Mouse (Mus musculus) forebrain, embryonic 12.5 days (tissue): ENCODE results near the gene Samsn1. TPM values are rescaled to one million over a fixed set of nuclear protein-coding genes. Genes with fewer than 3 reads are reported as not detected.

ENCODE experiments used
- ATAC-seq: fragments of 200-750 bp; cut with Nextera tagmentation; 2 replicates; pipeline ENCODE4 v1.8.0; 2017; ENCODE audit warnings: moderate TSS enrichment; ENCODE audit not compliant: low FRiP score
- H3K27ac ChIP-seq: fragments of 300-500 bp; sonication (generic); 2 replicates; pipeline ENCODE4 v1.5.1; 2016; ENCODE audit warnings: mild to moderate bottlenecking
- H3K27me3 ChIP-seq: fragments of 300-500 bp; sonication (generic); 2 replicates; pipeline ENCODE4 v1.6.1; 2016; ENCODE audit warnings: mild to moderate bottlenecking
- H3K36me3 ChIP-seq: fragments of 300-500 bp; sonication (generic); replicated peaks from 2 replicates; pipeline ENCODE4 v1.6.1; 2016; ENCODE audit warnings: mild to moderate bottlenecking
- H3K4me1 ChIP-seq: fragments of 300-500 bp; sonication (generic); 2 replicates; pipeline ENCODE4 v1.6.1; 2016
- H3K4me2 ChIP-seq: fragments of 300-500 bp; sonication (generic); 2 replicates; pipeline ENCODE4 v1.6.1; 2016; ENCODE audit warnings: mild to moderate bottlenecking, moderate library complexity
- H3K4me3 ChIP-seq: fragments of 300-500 bp; sonication (generic); replicated peaks from 2 replicates; pipeline ENCODE4 v1.5.1; 2016; ENCODE audit warnings: mild to moderate bottlenecking
- H3K9ac ChIP-seq: fragments of 300-500 bp; sonication (generic); 2 replicates; pipeline ENCODE4 v1.6.1; 2016; ENCODE audit warnings: mild to moderate bottlenecking
- H3K9me3 ChIP-seq: fragments of 300-500 bp; sonication (generic); 2 replicates; pipeline ENCODE4 v1.6.1; 2016
- WGBS: fragments of 180-500 bp; shearing (Covaris S2); methylation state at CpG from one replicate; pipeline ENCODE4 v1.1.7; 2016; 5-methylcytosine and 5-hydroxymethylcytosine counted together
- polyA plus RNA-seq: library from polyadenylated mRNA; unstranded; fragments of >200 nt; fragmentation: Nextera tagmentation; extraction: Ambion mirVana; gene quantifications from 2 replicates; pipeline ENCODE4 v1.2.1, GENCODE M21; 2016

The Samsn1 gene
- polyA plus RNA-seq, 1 experiment from 2014 or later = 1.5 TPM

DNA sequence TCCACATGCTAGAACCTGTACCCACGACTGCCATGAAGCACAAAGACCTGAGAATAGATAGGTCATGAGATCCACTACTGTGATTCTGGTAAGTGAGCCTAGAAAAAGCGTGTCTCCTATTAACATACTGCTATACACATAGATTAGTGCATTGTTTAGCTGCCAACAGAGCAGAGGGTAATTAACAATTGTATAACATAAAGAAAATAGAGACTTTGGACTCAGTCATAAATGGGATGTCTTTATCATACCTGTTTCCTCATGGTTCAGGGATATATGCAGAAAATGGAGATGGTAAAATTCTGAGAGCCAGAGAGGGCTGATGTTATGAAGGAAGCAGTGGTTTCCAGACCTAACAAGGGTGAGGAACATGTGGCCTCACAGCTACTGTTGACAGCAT is 95.6 kb downstream of the Samsn1 start:
- Histone ChIP-seq H3K27ac (no peak overlapping the region), H3K9ac (no peak overlapping the region), H3K9me3 (no peaks in the 10 kb centered on the region), H3K36me3 (no peaks in the 10 kb centered on the region), H3K4me3 (no peak overlapping the region), H3K4me1 (no peaks in the 10 kb centered on the region), H3K4me2 (no peak overlapping the region), H3K27me3 (no peaks in the 10 kb centered on the region)
- 72% methylated on average over 2 of the region's 2 CpGs for WGBS
- ATAC-seq = no peak

- WGBS = 87% methylated on average over 4 of the region's 4 CpGs
- Histone ChIP-seq H3K9ac (no peak overlapping the region), H3K4me1 (no peaks in the 10 kb centered on the region), H3K27ac (no peak overlapping the region), H3K9me3 (no peaks in the 10 kb centered on the region), H3K4me3 (no peak overlapping the region), H3K36me3 (no peaks in the 10 kb centered on the region), H3K27me3 (no peaks in the 10 kb centered on the region), H3K4me2 (no peak overlapping the region)
- ATAC-seq = no peak
Observed at GRCm38 (mm10) chr16:75920870-75921269, 101.2 kb downstream of the Samsn1 start.

DNA sequence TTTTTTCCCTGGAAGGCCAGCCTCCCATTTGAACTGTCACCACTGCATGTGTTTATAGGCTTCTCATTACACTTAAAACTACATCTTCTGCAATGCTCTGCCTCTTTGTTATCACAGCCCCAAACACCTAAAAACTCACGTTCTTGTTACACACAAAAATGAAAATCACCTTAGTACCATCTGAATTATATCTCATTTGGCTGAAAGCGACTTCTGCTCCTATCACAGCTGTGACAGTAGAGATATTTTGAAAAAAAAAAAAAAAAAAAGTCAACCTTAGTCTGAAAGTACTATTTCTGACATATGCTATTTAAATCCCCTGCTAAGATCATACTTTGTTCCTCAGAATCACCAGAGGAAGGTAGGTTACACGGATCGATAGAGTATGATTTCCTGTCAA is 102.8 kb downstream of the Samsn1 start:
- no peak overlapping the region for H3K9ac ChIP-seq
- 93% methylated on average over 4 of the region's 4 CpGs for WGBS
- H3K27me3 ChIP-seq = no peaks in the 10 kb centered on the region
- H3K9me3 ChIP-seq = no peaks in the 10 kb centered on the region
- H3K27ac ChIP-seq = no peak overlapping the region
- ATAC-seq = no peak
- H3K4me2 ChIP-seq = no peak overlapping the region
- no peak overlapping the region for H3K4me3 ChIP-seq
- H3K36me3 ChIP-seq = no peaks in the 10 kb centered on the region
- H3K4me1 ChIP-seq = no peaks in the 10 kb centered on the region

- no peak overlapping the region for H3K27ac ChIP-seq
- no peak for ATAC-seq
- no peak overlapping the region for H3K9ac ChIP-seq
- H3K9me3 ChIP-seq = no peaks in the 10 kb centered on the region
- no peak overlapping the region for H3K4me3 ChIP-seq
- H3K27me3 ChIP-seq = no peaks in the 10 kb centered on the region
- 90% methylated on average over 5 of the region's 5 CpGs for WGBS
- H3K36me3 ChIP-seq = no peaks in the 10 kb centered on the region
- no peaks in the 10 kb centered on the region for H3K4me1 ChIP-seq
- H3K4me2 ChIP-seq = no peak overlapping the region
Observed at GRCm38 (mm10) chr16:75917712-75918111, 104.4 kb downstream of the Samsn1 start.

GRCm38 (mm10) chr16:75912051-75912450 is 110.0 kb downstream of the Samsn1 start:
- no peak overlapping the region for H3K4me3 ChIP-seq
- H3K27ac ChIP-seq = no peak overlapping the region
- no peaks in the 10 kb centered on the region for H3K36me3 ChIP-seq
- H3K4me1 ChIP-seq = no peaks in the 10 kb centered on the region
- H3K9me3 ChIP-seq = no peaks in the 10 kb centered on the region
- no peaks in the 10 kb centered on the region for H3K27me3 ChIP-seq
- 93% methylated on average over 5 of the region's 5 CpGs for WGBS
- no peak overlapping the region for H3K9ac ChIP-seq
- no peak for ATAC-seq
- H3K4me2 ChIP-seq = no peak overlapping the region

DNA sequence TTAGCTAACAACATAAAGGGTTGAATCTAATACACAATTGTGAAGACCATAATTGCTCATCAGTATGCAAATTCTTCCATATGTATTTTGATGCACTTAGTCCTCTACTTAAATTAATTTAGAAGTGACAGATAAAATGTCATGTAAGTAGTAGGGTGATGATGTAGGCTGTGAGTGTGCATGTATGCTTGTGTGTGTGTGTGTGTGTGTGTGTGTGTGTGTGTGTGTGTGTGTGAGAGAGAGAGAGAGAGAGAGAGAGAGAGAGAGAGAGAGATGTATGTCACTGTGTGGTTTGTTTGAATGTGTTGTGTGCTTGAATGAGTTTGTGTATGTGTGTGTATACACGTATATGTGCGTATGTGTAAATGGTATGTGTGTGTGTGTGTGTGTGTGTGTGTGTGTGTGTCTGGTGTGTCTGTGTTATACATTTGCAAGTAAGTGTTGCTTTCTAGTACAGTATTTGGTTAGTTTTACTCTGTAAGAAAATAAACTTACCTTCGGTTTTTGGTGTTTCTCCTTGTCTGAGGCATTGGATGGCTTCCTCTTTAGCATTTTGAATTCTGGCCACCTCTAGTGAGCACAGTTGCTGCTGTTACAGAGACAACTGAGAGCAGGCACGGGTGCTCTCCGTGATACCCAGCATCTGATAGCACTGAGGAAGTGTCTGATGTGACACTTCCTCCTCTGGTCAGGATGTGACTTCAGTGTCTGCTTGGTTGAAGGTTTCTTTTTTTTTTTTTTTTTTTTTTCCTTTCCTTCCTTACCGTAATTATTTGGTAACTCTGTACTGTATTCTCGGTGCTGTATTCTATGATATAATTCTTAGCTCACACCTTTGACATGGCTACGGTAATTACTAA is 113.2 kb downstream of the Samsn1 start:
- H3K27me3 ChIP-seq = no peaks in the 10 kb centered on the region
- 82% methylated on average over 8 of the region's 8 CpGs for WGBS
- no peak for ATAC-seq

DNA sequence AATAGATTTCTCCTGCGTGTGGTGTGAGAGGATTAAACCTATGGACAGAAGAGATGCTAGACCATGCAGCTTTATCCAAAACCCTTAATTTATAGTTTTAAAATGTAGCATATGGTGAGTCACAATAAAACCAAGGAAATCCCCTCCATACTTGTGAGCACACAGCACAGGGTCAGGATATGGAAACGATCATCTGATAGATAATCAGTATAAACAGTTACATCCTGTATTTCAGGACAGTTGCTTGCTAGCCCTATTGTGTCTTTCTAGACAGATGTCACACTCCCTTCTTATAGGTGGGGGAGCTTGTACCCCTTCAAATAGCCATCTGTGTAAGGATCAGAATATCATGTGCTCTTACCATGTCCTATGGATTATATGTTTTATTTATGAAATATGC is 115.3 kb downstream of the Samsn1 start:
- WGBS = 77% methylated on average over 2 of the region's 2 CpGs
- H3K27ac ChIP-seq = no peak overlapping the region
- no peak overlapping the region for H3K9ac ChIP-seq
- H3K9me3 ChIP-seq = no peaks in the 10 kb centered on the region
- H3K4me2 ChIP-seq = no peak overlapping the region
- no peak for ATAC-seq
- no peaks in the 10 kb centered on the region for H3K27me3 ChIP-seq
- H3K36me3 ChIP-seq = no peaks in the 10 kb centered on the region
- no peak overlapping the region for H3K4me3 ChIP-seq
- no peaks in the 10 kb centered on the region for H3K4me1 ChIP-seq

More for the DNA sequence above, 113.2 kb downstream of the Samsn1 start:
- H3K9ac ChIP-seq = no peak overlapping the region
- H3K36me3 ChIP-seq = no peaks in the 10 kb centered on the region
- H3K9me3 ChIP-seq = no peaks in the 10 kb centered on the region
- H3K4me2 ChIP-seq = no peak overlapping the region
- no peak overlapping the region for H3K4me3 ChIP-seq
- no peak overlapping the region for H3K27ac ChIP-seq
- no peaks in the 10 kb centered on the region for H3K4me1 ChIP-seq

DNA sequence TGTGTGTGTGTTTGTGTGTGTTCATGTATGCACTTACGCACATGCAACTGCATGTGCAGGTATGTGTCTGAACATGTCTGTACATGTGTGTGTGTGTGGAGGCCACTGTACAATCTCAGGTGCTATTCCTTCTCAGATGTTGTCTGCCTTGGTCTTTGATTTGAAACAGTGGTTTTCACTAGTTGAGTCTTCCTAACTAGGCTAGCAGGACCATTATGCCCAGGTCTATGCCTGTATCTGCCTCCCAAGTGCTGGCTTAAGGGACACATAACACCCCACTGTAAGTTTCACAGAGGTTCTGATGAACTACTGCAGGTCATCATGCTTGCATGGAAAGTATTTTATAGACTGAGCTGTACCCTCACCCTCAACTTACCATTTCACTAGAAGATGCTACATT is 115.8 kb downstream of the Samsn1 start:
- Histone ChIP-seq H3K27ac (no peak overlapping the region), H3K9me3 (no peaks in the 10 kb centered on the region), H3K27me3 (no peaks in the 10 kb centered on the region), H3K4me2 (no peak overlapping the region), H3K36me3 (no peaks in the 10 kb centered on the region), H3K4me1 (no peaks in the 10 kb centered on the region), H3K9ac (no peak overlapping the region), H3K4me3 (no peak overlapping the region)
- ATAC-seq = no peak
- 97% methylated on average over 1 of the region's 1 CpGs for WGBS

DNA sequence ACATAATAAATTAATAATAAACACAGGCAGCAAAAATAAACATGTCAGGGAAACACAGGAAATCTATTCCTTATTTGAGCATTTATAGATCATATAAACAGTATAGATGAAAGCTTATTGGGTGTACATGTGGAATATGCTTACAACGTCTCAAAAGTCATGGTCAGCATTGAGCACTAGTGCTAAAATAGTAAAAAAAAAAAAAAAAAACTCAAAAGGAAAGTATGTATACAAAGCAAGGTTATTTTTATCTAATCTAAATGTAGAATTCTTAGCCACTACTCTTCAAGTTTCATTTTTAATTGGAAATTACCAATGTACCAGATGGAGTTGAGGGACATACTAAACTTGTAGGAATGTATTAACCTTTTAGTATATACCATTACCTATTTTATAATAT is 116.8 kb downstream of the Samsn1 start:
- WGBS = 86% methylated on average over 1 of the region's 1 CpGs

GRCm38 (mm10) chr16:75904072-75904471 is 118.0 kb downstream of the Samsn1 start:
- Histone ChIP-seq H3K27ac (no peak overlapping the region), H3K4me2 (no peak overlapping the region), H3K4me3 (no peak overlapping the region), H3K9ac (no peak overlapping the region), H3K27me3 (no peaks in the 10 kb centered on the region), H3K36me3 (no peaks in the 10 kb centered on the region), H3K9me3 (no peaks in the 10 kb centered on the region), H3K4me1 (no peaks in the 10 kb centered on the region)
- 61% methylated on average over 4 of the region's 4 CpGs for WGBS
- ATAC-seq = peak; percentile 71

More for the DNA sequence above, 116.8 kb downstream of the Samsn1 start:
- H3K4me1 ChIP-seq = no peaks in the 10 kb centered on the region
- no peak overlapping the region for H3K4me3 ChIP-seq
- no peaks in the 10 kb centered on the region for H3K36me3 ChIP-seq
- H3K4me2 ChIP-seq = no peak overlapping the region
- ATAC-seq = no peak
- H3K27me3 ChIP-seq = no peaks in the 10 kb centered on the region
- H3K9ac ChIP-seq = no peak overlapping the region
- no peaks in the 10 kb centered on the region for H3K9me3 ChIP-seq
- H3K27ac ChIP-seq = no peak overlapping the region

- H3K9me3 ChIP-seq = no peaks in the 10 kb centered on the region
- H3K27me3 ChIP-seq = no peaks in the 10 kb centered on the region
- H3K9ac ChIP-seq = no peak overlapping the region
- H3K27ac ChIP-seq = no peak overlapping the region
- H3K36me3 ChIP-seq = no peaks in the 10 kb centered on the region
- H3K4me3 ChIP-seq = no peak overlapping the region
- no peak for ATAC-seq
- 85% methylated on average over 3 of the region's 3 CpGs for WGBS
- no peak overlapping the region for H3K4me2 ChIP-seq
- no peaks in the 10 kb centered on the region for H3K4me1 ChIP-seq
Observed at GRCm38 (mm10) chr16:75903028-75903427, 119.1 kb downstream of the Samsn1 start.

DNA sequence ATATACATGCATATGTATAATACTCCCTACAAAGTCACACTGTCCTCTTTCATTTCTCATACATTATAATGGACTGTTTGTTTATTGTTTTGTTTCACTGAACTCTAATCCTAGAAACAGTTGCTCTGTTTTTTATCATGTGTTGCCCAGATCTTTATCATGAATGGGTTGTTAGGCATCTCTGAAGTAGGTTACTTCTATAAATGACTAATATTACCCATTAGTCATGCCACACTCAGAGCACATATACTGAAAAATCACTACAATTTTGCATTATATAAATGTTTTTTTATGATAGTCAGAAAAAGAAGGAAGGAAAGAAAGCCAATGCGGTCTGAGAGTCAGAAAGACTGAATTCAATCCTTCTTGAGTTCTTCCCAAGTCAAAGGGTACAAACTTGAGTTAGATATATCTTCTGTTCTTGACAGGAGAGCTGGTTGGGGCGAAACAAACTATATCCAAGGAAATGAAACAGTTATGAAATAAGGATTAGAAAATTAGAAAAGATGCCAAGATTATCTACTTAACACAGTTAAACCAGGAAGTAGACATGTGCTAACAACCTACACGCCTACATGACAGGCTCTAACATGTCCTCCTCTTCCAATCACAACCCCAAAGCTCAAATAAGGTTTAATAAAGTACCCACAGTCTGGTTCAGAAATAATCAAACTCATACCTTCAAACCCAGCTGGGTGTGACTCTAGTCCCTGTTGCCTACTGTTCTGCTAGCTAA is 122.0 kb downstream of the Samsn1 start:
- H3K4me2 ChIP-seq = no peak overlapping the region
- H3K4me1 ChIP-seq = no peaks in the 10 kb centered on the region
- H3K4me3 ChIP-seq = no peak overlapping the region
- no peak overlapping the region for H3K9ac ChIP-seq
- no peaks in the 10 kb centered on the region for H3K27me3 ChIP-seq
- H3K36me3 ChIP-seq = no peaks in the 10 kb centered on the region
- no peak for ATAC-seq
- no peak overlapping the region for H3K27ac ChIP-seq
- WGBS = 88% methylated on average over 3 of the region's 3 CpGs
- H3K9me3 ChIP-seq = no peaks in the 10 kb centered on the region
